In the genomic region with DNA sequence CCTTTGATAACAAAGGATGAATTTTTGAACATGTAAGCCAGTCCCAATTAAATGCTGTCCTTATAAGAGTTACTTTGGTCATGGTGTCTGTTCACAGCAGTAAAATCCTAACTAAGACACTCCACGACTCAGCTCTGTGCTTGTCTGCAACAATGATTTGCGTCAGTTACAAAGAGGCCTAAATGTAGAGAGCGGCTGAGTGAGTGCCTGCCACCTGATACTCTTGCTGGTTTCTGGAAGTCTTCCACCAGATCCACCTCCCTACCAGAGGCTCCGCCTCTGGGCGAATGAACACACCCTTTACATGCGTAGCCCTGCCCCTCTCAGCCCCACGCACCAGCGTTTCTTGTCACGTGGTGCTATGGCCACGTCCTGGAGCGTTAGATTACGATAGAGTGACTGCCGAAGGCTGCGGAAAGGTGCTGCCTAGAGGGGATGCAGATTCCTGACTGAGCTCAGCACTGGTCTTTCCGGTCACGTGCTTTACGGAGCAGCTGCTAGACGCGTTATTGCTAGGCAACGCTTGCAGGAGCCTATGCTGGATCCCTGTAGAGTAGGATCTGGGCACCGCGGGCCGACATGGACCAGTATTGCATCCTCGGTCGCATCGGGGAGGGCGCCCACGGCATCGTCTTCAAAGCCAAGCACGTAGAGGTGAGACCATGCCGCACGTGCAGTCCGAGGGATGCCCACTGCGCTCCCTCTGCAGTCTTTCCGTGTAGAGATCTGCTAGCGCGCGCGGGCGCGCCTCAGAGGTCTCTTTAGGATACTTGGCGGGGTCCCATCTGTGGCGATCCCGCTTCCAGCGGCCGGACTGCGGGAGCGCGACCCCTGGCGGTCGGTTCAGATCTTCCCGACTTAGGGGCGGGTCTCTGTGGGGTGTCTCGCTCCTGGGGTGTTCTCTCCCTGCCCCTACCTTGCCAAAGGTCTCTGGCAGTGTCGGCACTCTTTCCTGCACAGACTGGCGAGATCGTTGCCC, we compare ENCODE assay signal across 8 mouse cellular contexts. TPM values are rescaled to one million over a fixed set of nuclear protein-coding genes. Genes with fewer than 3 reads are reported as not detected.
DNase-seq lines count a peak whose midpoint lies in the region; ATAC-seq and TF ChIP-seq lines count a peak whose summit lies in the region.

A gene (plus strand): TSS at position 298 of the 979 bp plus-strand sequence.

- peak within 1 kb of the TSS; percentile 77 for H3K27ac ChIP-seq in heart, embryonic 12.5 days (ENCODE audit: poor library complexity, severe bottlenecking)
- peak within 1 kb of the TSS; percentile 87 for H3K27ac ChIP-seq in kidney, postnatal 0 days
- H3K27ac ChIP-seq in liver, embryonic 11.5 days (ENCODE audit: low read depth, low read length) = peak within 1 kb of the TSS; percentile 81
- peak within 1 kb of the TSS; percentile 81 for H3K27ac ChIP-seq in stomach, embryonic 14.5 days (ENCODE audit: low read length)

- no peaks in the 10 kb centered on the region for H3K36me3 ChIP-seq in heart, embryonic 12.5 days
- no peaks in the 10 kb centered on the region for H3K36me3 ChIP-seq in kidney, postnatal 0 days (ENCODE audit: insufficient read depth, low read length)
- H3K36me3 ChIP-seq in liver, embryonic 11.5 days (ENCODE audit: control insufficient read depth, insufficient read depth, low read length) = no peaks in the 10 kb centered on the region
- no peaks in the 10 kb centered on the region for H3K36me3 ChIP-seq in stomach, embryonic 14.5 days (ENCODE audit: control insufficient read depth, insufficient read depth, low read length)

- H3K9ac ChIP-seq in heart, embryonic 12.5 days = peak within 1 kb of the TSS; percentile 63
- peak within 1 kb of the TSS; percentile 64 for H3K9ac ChIP-seq in kidney, postnatal 0 days (ENCODE audit: low read depth, low read length)
- peak within 1 kb of the TSS; percentile 56 for H3K9ac ChIP-seq in liver, embryonic 11.5 days (ENCODE audit: low read depth, low read length)
- peak within 1 kb of the TSS; percentile 37 for H3K9ac ChIP-seq in stomach, embryonic 14.5 days (replicated peaks; ENCODE audit: low read depth, low read length)

- H3K9me3 ChIP-seq in heart, embryonic 12.5 days (replicated peaks) = no peaks in the 10 kb centered on the region
- no peaks in the 10 kb centered on the region for H3K9me3 ChIP-seq in kidney, postnatal 0 days (replicated peaks; ENCODE audit: low read length)
- H3K9me3 ChIP-seq in liver, embryonic 11.5 days (ENCODE audit: control insufficient read depth, low read length) = no peaks in the 10 kb centered on the region
- no peaks in the 10 kb centered on the region for H3K9me3 ChIP-seq in stomach, embryonic 14.5 days (ENCODE audit: control insufficient read depth, low read depth, low read length)

- peak; percentile 93 for DNase-seq in CD4-positive helper T cell, adult 2 months (ENCODE audit: low read depth, low spot score)
- DNase-seq in brain, embryonic 18.5 days (ENCODE audit: low read depth, low spot score) = peak; percentile 95
- peak; percentile 98 for DNase-seq in kidney, postnatal 0 days (ENCODE audit: low spot score)
- DNase-seq in liver, embryonic 11.5 days (ENCODE audit: low spot score) = peak; percentile 85
- peak; percentile 94 for DNase-seq in naive thymus-derived CD4-positive, alpha-beta T cell, adult 2 months (ENCODE audit: low read depth)

- peaks cover 10% of the 10 kb centered on the region for H3K4me1 ChIP-seq in heart, embryonic 12.5 days (replicated peaks)
- H3K4me1 ChIP-seq in kidney, postnatal 0 days (replicated peaks; ENCODE audit: insufficient read depth, low read length) = 0 out of 2 replicates have a peak, but pooled peaks cover 3% of the 10 kb centered on the region
- H3K4me1 ChIP-seq in liver, embryonic 11.5 days (replicated peaks; ENCODE audit: control insufficient read depth, insufficient read depth, low read length) = peaks cover 8% of the 10 kb centered on the region; the same call in 1 of the 2 replicates
- peaks cover 6% of the 10 kb centered on the region; the same call in 1 of the 2 replicates for H3K4me1 ChIP-seq in stomach, embryonic 14.5 days (ENCODE audit: control insufficient read depth, insufficient read depth, low read length)

- ATAC-seq in erythroid progenitor cell, adult 5-6 weeks (replicated peaks; ENCODE audit: low FRiP score, poor library complexity, severe bottlenecking) = peak; percentile 94
- ATAC-seq in heart, embryonic 12.5 days (ENCODE audit: insufficient number of reproducible peaks, low FRiP score) = peak; percentile 99
- peak; percentile 100 for ATAC-seq in kidney, postnatal 0 days (replicated peaks; ENCODE audit: low FRiP score, low read depth)
- peak; percentile 99 for ATAC-seq in liver, embryonic 11.5 days (replicated peaks; ENCODE audit: low FRiP score)
- ATAC-seq in stomach, embryonic 14.5 days (ENCODE audit: insufficient number of reproducible peaks, insufficient read depth, low FRiP score, low read depth) = peak; percentile 99

- peak within 1 kb of the TSS; percentile 60 for H3K4me3 ChIP-seq in heart, embryonic 12.5 days
- peak within 1 kb of the TSS; percentile 59 for H3K4me3 ChIP-seq in kidney, postnatal 0 days (replicated peaks; ENCODE audit: low read depth, low read length)
- peak within 1 kb of the TSS; percentile 64 for H3K4me3 ChIP-seq in liver, embryonic 11.5 days (ENCODE audit: low read depth, low read length)
- peak within 1 kb of the TSS; percentile 51 for H3K4me3 ChIP-seq in stomach, embryonic 14.5 days (ENCODE audit: low read depth, low read length)

- WGBS in heart, embryonic 12.5 days = under 1% methylated on average over 57 of the region's 57 CpGs
- under 1% methylated on average over 54 of the region's 57 CpGs for WGBS in kidney, postnatal 0 days
- under 1% methylated on average over 57 of the region's 57 CpGs for WGBS in liver, embryonic 11.5 days
- WGBS in stomach, embryonic 14.5 days = under 1% methylated on average over 57 of the region's 57 CpGs

- H3K27me3 ChIP-seq in heart, embryonic 12.5 days (replicated peaks) = no peaks in the 10 kb centered on the region
- no peaks in the 10 kb centered on the region for H3K27me3 ChIP-seq in kidney, postnatal 0 days (ENCODE audit: insufficient read depth, low read length)
- no peaks in the 10 kb centered on the region for H3K27me3 ChIP-seq in liver, embryonic 11.5 days (replicated peaks; ENCODE audit: control insufficient read depth, insufficient read depth, low read length)
- H3K27me3 ChIP-seq in stomach, embryonic 14.5 days (ENCODE audit: control insufficient read depth, insufficient read depth, low read length) = no peaks in the 10 kb centered on the region

- TF ChIP-seq CTCF in kidney, postnatal 0 days (IDR thresholded peaks at IDR 0.05; ENCODE audit: low read depth) = peak; percentile 86

- H3K4me2 ChIP-seq in heart, embryonic 12.5 days = peak within 1 kb of the TSS; percentile 81
- peak within 1 kb of the TSS; percentile 90 for H3K4me2 ChIP-seq in kidney, postnatal 0 days (ENCODE audit: low read length)
- peak within 1 kb of the TSS; percentile 75 for H3K4me2 ChIP-seq in liver, embryonic 11.5 days
- H3K4me2 ChIP-seq in stomach, embryonic 14.5 days (replicated peaks; ENCODE audit: low read depth, low read length) = peak within 1 kb of the TSS; percentile 62

RNA-seq across cellular contexts. Expression of the gene that starts here (rescaled TPM):
- total RNA-seq in erythroid progenitor cell, adult 5-6 weeks (2015; ENCODE audit: low replicate concordance) = 2.1 and 7.2 TPM in 2 replicates
- total RNA-seq in erythroid progenitor cell, adult 5-6 weeks (2017; ENCODE audit: low replicate concordance) = 1.2 and 6.4 TPM in 2 replicates
- 3.9 and 4.0 TPM in 2 replicates for polyA plus RNA-seq in heart, embryonic 12.5 days (2016; fragmentation: Nextera tagmentation; extraction: Ambion mirVana)
- 6.6 and 8.1 TPM in 2 replicates for polyA plus RNA-seq in kidney, postnatal 0 days (2015; fragmentation: Nextera tagmentation; extraction: Ambion mirVana)
- polyA plus RNA-seq in liver, embryonic 11.5 days (2014; fragmentation: Nextera tagmentation; extraction: Ambion mirVana) = 6.4 and 7.9 TPM in 2 replicates
- 8.8 and 10.1 TPM in 2 replicates for polyA plus RNA-seq in stomach, embryonic 14.5 days (2014; fragmentation: Nextera tagmentation; extraction: Ambion mirVana)

Comparison
In these comparisons a context has a peak if more than half of its experiments do, and no peak if none do; other contexts are left out.
1. Peak in every context shown above with its lines: DNase-seq, ATAC-seq, H3K4me3 ChIP-seq and H3K27ac ChIP-seq.